Mouse (Mus musculus) CH12.LX (cell line): ENCODE results near the gene Ccnk. TPM values are rescaled to one million over a fixed set of nuclear protein-coding genes. Genes with fewer than 3 reads are reported as not detected.

Source experiments
- DNase-seq: peaks from one replicate; pipeline ENCODE4 v3.0.0-alpha.2; 2013; ENCODE audit errors: extremely low read depth
- H3K27ac ChIP-seq: 2 replicates; pipeline ENCODE4 v1.5.1; 2012; ENCODE audit warnings: low read depth, mild to moderate bottlenecking, control low read depth, moderate library complexity; ENCODE audit not compliant: insufficient read depth
- H3K27me3 ChIP-seq: replicated peaks from 2 replicates; pipeline ENCODE3; 2012; ENCODE audit warnings: inconsistent platforms
- H3K36me3 ChIP-seq, 2 experiments: replicated peaks in 1 of 2; 2 replicates each; pipeline versions ENCODE3 to v1.6.1; 2012; ENCODE audit warnings: inconsistent platforms in 1 of 2, low read length in 1 of 2, mild to moderate bottlenecking in 1 of 2, mixed read lengths in 1 of 2, moderate library complexity in 1 of 2; ENCODE audit not compliant: control insufficient read depth in 1 of 2, insufficient read depth in 1 of 2
- H3K4me1 ChIP-seq, 2 experiments: 2 replicates each; pipeline ENCODE4 v1.6.1; 2012; ENCODE audit warnings: inconsistent platforms in 1 of 2, moderate library complexity in 1 of 2; ENCODE audit not compliant: insufficient read depth in 2 of 2, control insufficient read depth in 1 of 2
- H3K4me2 ChIP-seq: 2 replicates; pipeline ENCODE4 v1.6.1; 2012; ENCODE audit warnings: low read depth, mild to moderate bottlenecking, control low read depth; ENCODE audit not compliant: poor library complexity, insufficient read depth, severe bottlenecking
- H3K4me3 ChIP-seq, 3 experiments: fragments of 150-350 bp in 1 of 3; sonication (generic) in 1 of 3; replicated peaks in 1 of 3; 2 replicates each; pipeline versions ENCODE3 to v1.5.1; 2011 to 2012; ENCODE audit warnings: low read depth in 2 of 3, low read length in 2 of 3, mild to moderate bottlenecking in 2 of 3, moderate library complexity in 2 of 3, control low read depth in 1 of 3, improper control_type of control experiment in 1 of 3, inconsistent platforms in 1 of 3, mixed read lengths in 1 of 3; ENCODE audit not compliant: poor library complexity in 1 of 3
- H3K79me2 ChIP-seq: replicated peaks from 2 replicates; pipeline ENCODE4 v1.6.1; 2012; ENCODE audit warnings: mild to moderate bottlenecking, moderate library complexity; ENCODE audit not compliant: control insufficient read depth, poor library complexity, insufficient read depth, severe bottlenecking; ENCODE audit errors: extremely low read depth
- H3K9ac ChIP-seq: 2 replicates; pipeline ENCODE4 v1.6.1; 2012; ENCODE audit warnings: low read depth, mild to moderate bottlenecking, control low read depth, moderate library complexity; ENCODE audit not compliant: insufficient read depth
- H3K9me3 ChIP-seq: replicated peaks from 2 replicates; pipeline ENCODE3; 2012; ENCODE audit warnings: low read length, inconsistent platforms, mixed read lengths
- BHLHE40 ChIP-seq: IDR thresholded peaks from 2 replicates; pipeline ENCODE4 v1.6.1; 2011; ENCODE audit warnings: mild to moderate bottlenecking, low read depth, low read length, improper control_type of control experiment
- CHD1 ChIP-seq: IDR thresholded peaks from 2 replicates; pipeline ENCODE4 v1.6.1; 2012; ENCODE audit warnings: low read depth, low read length, improper control_type of control experiment, inconsistent platforms
- ELF1 ChIP-seq: IDR thresholded peaks from 2 replicates; pipeline ENCODE4 v1.6.1; 2014; ENCODE audit warnings: low read depth, mild to moderate bottlenecking, inconsistent platforms, low read length, improper control_type of control experiment
- ETS1 ChIP-seq: conservative IDR thresholded peaks from 2 replicates; pipeline ENCODE4 v1.6.1; 2012; ENCODE audit warnings: low read depth, mild to moderate bottlenecking, inconsistent platforms, low read length, improper control_type of control experiment, moderate library complexity
- GABPA ChIP-seq: IDR thresholded peaks from 2 replicates; pipeline ENCODE4 v1.6.1; 2012; ENCODE audit warnings: low read depth, low read length, improper control_type of control experiment, inconsistent platforms; ENCODE audit not compliant: insufficient replicate concordance
- IRF4 ChIP-seq: IDR thresholded peaks from 2 replicates; pipeline ENCODE4 v1.6.1; 2014; ENCODE audit warnings: low read depth, mild to moderate bottlenecking, inconsistent platforms, low read length, improper control_type of control experiment
- JUN ChIP-seq: IDR thresholded peaks from 2 replicates; pipeline ENCODE4 v1.6.1; 2011; ENCODE audit warnings: low read depth, mild to moderate bottlenecking, low read length, improper control_type of control experiment, moderate library complexity; ENCODE audit not compliant: insufficient read depth
- JUND ChIP-seq: conservative IDR thresholded peaks from 2 replicates; pipeline ENCODE4 v1.6.1; 2011; ENCODE audit warnings: low read depth, low read length, improper control_type of control experiment
- MEF2A ChIP-seq: IDR thresholded peaks from 2 replicates; pipeline ENCODE4 v1.6.1; 2014; ENCODE audit warnings: low read depth, mild to moderate bottlenecking, inconsistent platforms, low read length, improper control_type of control experiment, borderline replicate concordance
- MXI1 ChIP-seq: IDR thresholded peaks from 2 replicates; pipeline ENCODE4 v1.6.1; 2011; ENCODE audit warnings: mild to moderate bottlenecking, low read depth, low read length, improper control_type of control experiment
- MYC ChIP-seq: IDR thresholded peaks from 2 replicates; pipeline ENCODE4 v1.6.1; 2011; ENCODE audit warnings: low read depth, mild to moderate bottlenecking, improper control_type of control experiment, low read length
- NRF1 ChIP-seq: IDR thresholded peaks from 2 replicates; pipeline ENCODE4 v1.6.1; 2014; ENCODE audit warnings: low read depth, mild to moderate bottlenecking, inconsistent platforms, low read length, improper control_type of control experiment, moderate library complexity
- PAX5 ChIP-seq: IDR thresholded peaks from 2 replicates; pipeline ENCODE4 v1.6.1; 2012; ENCODE audit warnings: low read length, inconsistent platforms, mixed read lengths
- RAD21 ChIP-seq: IDR thresholded peaks from 2 replicates; pipeline ENCODE4 v1.6.1; 2011; ENCODE audit warnings: low read depth, mild to moderate bottlenecking, low read length, improper control_type of control experiment, moderate library complexity
- SMC3 ChIP-seq: IDR thresholded peaks from 2 replicates; pipeline ENCODE4 v1.6.1; 2011; ENCODE audit warnings: low read depth, low read length, improper control_type of control experiment
- TBP ChIP-seq: conservative IDR thresholded peaks from 2 replicates; pipeline ENCODE4 v1.6.1; 2011; ENCODE audit warnings: low read depth, low read length, improper control_type of control experiment
- USF1 ChIP-seq: IDR thresholded peaks from 2 replicates; pipeline ENCODE4 v1.6.1; 2014; ENCODE audit warnings: low read depth, mild to moderate bottlenecking, inconsistent platforms, low read length, improper control_type of control experiment
- USF2 ChIP-seq: conservative IDR thresholded peaks from 2 replicates; pipeline ENCODE4 v1.6.1; 2011; ENCODE audit warnings: low read depth, low read length, improper control_type of control experiment
- ZKSCAN1 ChIP-seq: IDR thresholded peaks from 2 replicates; pipeline ENCODE4 v1.6.1; 2012; ENCODE audit warnings: low read depth, inconsistent platforms, low read length, improper control_type of control experiment, borderline replicate concordance
- ZMIZ1 ChIP-seq: IDR thresholded peaks from 2 replicates; pipeline ENCODE4 v1.6.1; 2012; ENCODE audit warnings: low read depth, mild to moderate bottlenecking, inconsistent platforms, low read length, improper control_type of control experiment
- ZNF384 ChIP-seq: IDR thresholded peaks from 2 replicates; pipeline ENCODE4 v1.6.1; 2012; ENCODE audit warnings: low read depth, low read length, improper control_type of control experiment, inconsistent platforms
- dilution Hi-C: fragments of 300-500 bp; cut with MboI; formaldehyde crosslinking; loops from 2 replicates; pipeline ENCODE4 v1.14.3; 2020; ENCODE audit warnings: low sequenced_read_pairs; ENCODE audit not compliant: extremely low pct_unique_long_range_greater_than_20kb, extremely low pct_ligation_motif_present
- in situ Hi-C: fragments of 300-500 bp; cut with MboI; formaldehyde crosslinking; loops from 3 replicates; pipeline ENCODE4 v1.14.3; 2019; ENCODE audit warnings: low sequenced_read_pairs, low pct_ligation_motif_present, low pct_unique_long_range_greater_than_20kb, mixed read lengths
- polyA plus RNA-seq: library from polyadenylated mRNA; unstranded; fragments of >175 nt; gene quantifications from 2 replicates; pipeline ENCODE4 v1.2.1, GENCODE M21; 2012; ENCODE audit warnings: low read depth; ENCODE audit not compliant: insufficient read length
- total RNA-seq, 2 experiments: library from RNA; depleted of rRNA; stranded (reverse); fragments of 300-350 nt in 1 of 2; fragments of >200 nt in 1 of 2; gene quantifications; 2 replicates each; pipeline ENCODE4 v1.2.3; 2012 to 2014

Ccnk gene
- total and polyA plus RNA-seq, 3 experiments, result 9.2 to 66.8 (median 10.1) TPM

DNA sequence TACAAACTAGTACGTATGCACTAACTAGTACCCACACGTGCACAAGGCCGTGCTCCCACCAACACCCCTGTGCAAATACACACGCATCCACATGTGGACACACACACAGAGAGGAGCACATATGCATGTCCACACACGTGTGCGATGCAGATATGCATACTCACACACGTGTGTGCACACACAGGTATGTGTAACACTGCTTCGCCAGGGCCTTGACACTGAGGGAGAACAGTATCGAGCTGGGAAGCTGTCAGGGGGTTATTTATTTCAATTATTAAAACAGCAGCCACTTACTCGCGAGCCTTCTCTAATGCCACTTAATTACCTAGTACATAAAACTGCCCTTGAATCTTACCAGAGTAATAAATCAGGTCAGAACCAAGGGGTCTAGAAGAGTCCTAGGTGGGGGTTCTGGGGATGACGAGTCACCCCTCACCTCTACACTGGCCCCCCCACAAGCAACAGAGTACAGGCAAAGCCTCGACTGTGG is 61.1 kb downstream of the Ccnk start:
- H3K4me3 ChIP-seq, result no peak overlapping the region
- no peaks in the 10 kb centered on the region for H3K27me3 ChIP-seq
- H3K9me3 ChIP-seq, result no peaks in the 10 kb centered on the region
- in situ Hi-C loops, result no loop called here
- H3K79me2 ChIP-seq, result no peaks in the 10 kb centered on the region
- peaks cover 18 to 99% of the 10 kb centered on the region in 2 experiments for H3K4me1 ChIP-seq
- H3K9ac ChIP-seq, result no peak overlapping the region
- no peak for DNase-seq
- H3K36me3 ChIP-seq, result peaks cover 0 to 28% of the 10 kb centered on the region in 2 experiments
- TF ChIP-seq ZMIZ1 (no peak), ZNF384 (no peak), MEF2A (no peak), TBP (no peak), JUN (no peak), CHD1 (no peak), JUND (no peak), RAD21 (no peak), MYC (no peak), ELF1 (no peak), SMC3 (no peak), BHLHE40 (no peak), ETS1 (no peak), PAX5 (no peak), IRF4 (no peak), ZKSCAN1 (no peak), GABPA (no peak), NRF1 (no peak), USF2 (no peak)
- TF ChIP-seq, all 38 proteins: peak for 0
- H3K4me2 ChIP-seq, result no peak overlapping the region
- dilution Hi-C loops, result no loop called here
- no peak overlapping the region for H3K27ac ChIP-seq

DNA sequence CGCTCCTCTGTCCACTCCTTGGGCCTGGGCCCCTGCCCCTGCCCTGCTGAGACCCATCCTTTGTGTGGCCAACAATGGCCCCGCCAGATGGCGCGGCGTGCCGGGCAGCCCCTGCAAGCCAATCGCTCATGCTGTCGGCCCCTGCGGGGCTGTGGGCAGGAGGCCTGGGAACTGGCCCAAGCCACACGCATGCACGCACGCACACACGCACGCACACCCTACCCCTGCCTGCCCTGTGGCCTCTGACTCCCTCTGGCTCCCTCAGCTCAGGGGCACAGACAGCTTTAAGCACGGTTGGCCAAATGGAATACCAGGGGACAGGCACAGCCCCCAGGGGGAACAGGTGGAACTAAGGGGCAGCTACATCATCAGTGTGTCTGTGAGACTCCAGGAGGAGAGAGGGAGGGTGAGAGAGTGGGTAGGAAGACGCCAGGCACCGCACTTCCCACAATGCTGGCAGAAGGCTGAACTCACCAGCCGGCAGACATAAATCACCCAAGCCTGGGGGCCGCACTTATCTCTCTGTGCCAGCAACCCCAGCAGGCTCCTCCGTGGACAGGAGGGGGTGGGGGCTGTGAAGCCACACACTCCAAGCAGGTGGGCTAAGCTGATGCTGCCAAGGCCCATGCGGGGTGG is 61.7 kb downstream of the Ccnk start:
- Histone ChIP-seq H3K9ac (no peak overlapping the region), H3K36me3 (peaks cover 0 to 30% of the 10 kb centered on the region in 2 experiments), H3K79me2 (no peaks in the 10 kb centered on the region), H3K4me2 (no peak overlapping the region), H3K9me3 (no peaks in the 10 kb centered on the region), H3K4me1 (peaks cover 15 to 99% of the 10 kb centered on the region in 2 experiments), H3K27me3 (no peaks in the 10 kb centered on the region), H3K27ac (no peak overlapping the region), H3K4me3 (no peak overlapping the region)
- TF ChIP-seq IRF4, result no peak
- no peak for TF ChIP-seq ZMIZ1
- no peak for TF ChIP-seq MXI1
- TF ChIP-seq GABPA, result no peak
- TF ChIP-seq JUND, result no peak
- TF ChIP-seq USF1, result no peak
- no peak for TF ChIP-seq CHD1
- TF ChIP-seq MYC, result no peak
- TF ChIP-seq JUN, result no peak
- no peak for TF ChIP-seq ELF1
- in situ Hi-C loops, result no loop called here
- DNase-seq, result no peak
- dilution Hi-C loops, result no loop called here
